Mouse (Mus musculus): ENCODE results near the gene Nav1.

Nav1 gene

GRCm38 (mm10) chr1:135536326-135536725 is 70.8 kb downstream of the Nav1 start:
- Histone ChIP-seq H3K36me3 (ENCODE audit: control insufficient read depth, insufficient read depth, low read length, poor library complexity, severe bottlenecking) (no peaks in the 10 kb centered on the region), H3K27me3 (ENCODE audit: control insufficient read depth, insufficient read depth, low read length, poor library complexity, severe bottlenecking) (no peaks in the 10 kb centered on the region)
- no peak for DNase-seq (ENCODE audit: low read depth, low spot score)

- no peak for DNase-seq (ENCODE audit: low read depth, low spot score)
- H3K36me3 ChIP-seq (ENCODE audit: control insufficient read depth, insufficient read depth, low read length, poor library complexity, severe bottlenecking) = no peaks in the 10 kb centered on the region
- H3K27me3 ChIP-seq (ENCODE audit: control insufficient read depth, insufficient read depth, low read length, poor library complexity, severe bottlenecking) = no peaks in the 10 kb centered on the region
These were observed 71.8 kb downstream of the Nav1 start for GRCm38 (mm10) chr1:135535256-135535655.

- DNase-seq (ENCODE audit: low read depth, low spot score) = no peak
- no peaks in the 10 kb centered on the region for H3K36me3 ChIP-seq (ENCODE audit: control insufficient read depth, insufficient read depth, low read length, poor library complexity, severe bottlenecking)
- no peaks in the 10 kb centered on the region for H3K27me3 ChIP-seq (ENCODE audit: control insufficient read depth, insufficient read depth, low read length, poor library complexity, severe bottlenecking)
These were observed 72.3 kb downstream of the Nav1 start for GRCm38 (mm10) chr1:135534782-135535181.

- DNase-seq (ENCODE audit: low read depth, low spot score) = no peak
- H3K27me3 ChIP-seq (ENCODE audit: control insufficient read depth, insufficient read depth, low read length, poor library complexity, severe bottlenecking) = no peaks in the 10 kb centered on the region
These were observed 73.0 kb downstream of the Nav1 start for GRCm38 (mm10) chr1:135534070-135534469.

GRCm38 (mm10) chr1:135532383-135532782 is 74.7 kb downstream of the Nav1 start:
- H3K36me3 ChIP-seq (ENCODE audit: control insufficient read depth, insufficient read depth, low read length, poor library complexity, severe bottlenecking) = no peaks in the 10 kb centered on the region
- DNase-seq (ENCODE audit: low read depth, low spot score) = no peak

More at GRCm38 (mm10) chr1:135534070-135534469, 73.0 kb downstream of the Nav1 start:
- H3K36me3 ChIP-seq (ENCODE audit: control insufficient read depth, insufficient read depth, low read length, poor library complexity, severe bottlenecking) = no peaks in the 10 kb centered on the region

GRCm38 (mm10) chr1:135531981-135532380 is 75.1 kb downstream of the Nav1 start:
- no peak for DNase-seq (ENCODE audit: low read depth, low spot score)
- H3K27me3 ChIP-seq (ENCODE audit: control insufficient read depth, insufficient read depth, low read length, poor library complexity, severe bottlenecking) = no peaks in the 10 kb centered on the region
- H3K36me3 ChIP-seq (ENCODE audit: control insufficient read depth, insufficient read depth, low read length, poor library complexity, severe bottlenecking) = no peaks in the 10 kb centered on the region

More at GRCm38 (mm10) chr1:135532383-135532782, 74.7 kb downstream of the Nav1 start:
- H3K27me3 ChIP-seq (ENCODE audit: control insufficient read depth, insufficient read depth, low read length, poor library complexity, severe bottlenecking) = no peaks in the 10 kb centered on the region

GRCm38 (mm10) chr1:135531081-135531480 is 76.0 kb downstream of the Nav1 start:
- no peak for DNase-seq (ENCODE audit: low read depth, low spot score)
- H3K36me3 ChIP-seq (ENCODE audit: control insufficient read depth, insufficient read depth, low read length, poor library complexity, severe bottlenecking) = no peaks in the 10 kb centered on the region
- H3K27me3 ChIP-seq (ENCODE audit: control insufficient read depth, insufficient read depth, low read length, poor library complexity, severe bottlenecking) = no peaks in the 10 kb centered on the region

- H3K27me3 ChIP-seq (ENCODE audit: control insufficient read depth, insufficient read depth, low read length, poor library complexity, severe bottlenecking) = no peaks in the 10 kb centered on the region
- DNase-seq (ENCODE audit: low read depth, low spot score) = no peak
- H3K36me3 ChIP-seq (ENCODE audit: control insufficient read depth, insufficient read depth, low read length, poor library complexity, severe bottlenecking) = no peaks in the 10 kb centered on the region
These were observed 82.6 kb downstream of the Nav1 start for GRCm38 (mm10) chr1:135524518-135524860.

- H3K27me3 ChIP-seq (ENCODE audit: control insufficient read depth, insufficient read depth, low read length, poor library complexity, severe bottlenecking) = no peaks in the 10 kb centered on the region
- no peaks in the 10 kb centered on the region for H3K36me3 ChIP-seq (ENCODE audit: control insufficient read depth, insufficient read depth, low read length, poor library complexity, severe bottlenecking)
- DNase-seq (ENCODE audit: low read depth, low spot score) = no peak
These were observed 83.1 kb downstream of the Nav1 start for GRCm38 (mm10) chr1:135523780-135524517.

- H3K27me3 ChIP-seq (ENCODE audit: control insufficient read depth, insufficient read depth, low read length, poor library complexity, severe bottlenecking) = no peaks in the 10 kb centered on the region
- no peaks in the 10 kb centered on the region for H3K36me3 ChIP-seq (ENCODE audit: control insufficient read depth, insufficient read depth, low read length, poor library complexity, severe bottlenecking)
- no peak for DNase-seq (ENCODE audit: low read depth, low spot score)
These were observed 83.8 kb downstream of the Nav1 start for GRCm38 (mm10) chr1:135523344-135523743.

GRCm38 (mm10) chr1:135520550-135521168 is 86.4 kb downstream of the Nav1 start:
- Histone ChIP-seq H3K36me3 (ENCODE audit: control insufficient read depth, insufficient read depth, low read length, poor library complexity, severe bottlenecking) (no peaks in the 10 kb centered on the region), H3K27me3 (ENCODE audit: control insufficient read depth, insufficient read depth, low read length, poor library complexity, severe bottlenecking) (no peaks in the 10 kb centered on the region)
- no peak for DNase-seq (ENCODE audit: low read depth, low spot score)

GRCm38 (mm10) chr1:135518661-135519060 is 88.4 kb downstream of the Nav1 start:
- no peaks in the 10 kb centered on the region for H3K36me3 ChIP-seq (ENCODE audit: control insufficient read depth, insufficient read depth, low read length, poor library complexity, severe bottlenecking)
- H3K27me3 ChIP-seq (ENCODE audit: control insufficient read depth, insufficient read depth, low read length, poor library complexity, severe bottlenecking) = no peaks in the 10 kb centered on the region
- DNase-seq (ENCODE audit: low read depth, low spot score) = no peak

GRCm38 (mm10) chr1:135517469-135517868 is 89.6 kb downstream of the Nav1 start:
- DNase-seq (ENCODE audit: low read depth, low spot score) = no peak
- Histone ChIP-seq H3K36me3 (ENCODE audit: control insufficient read depth, insufficient read depth, low read length, poor library complexity, severe bottlenecking) (no peaks in the 10 kb centered on the region), H3K27me3 (ENCODE audit: control insufficient read depth, insufficient read depth, low read length, poor library complexity, severe bottlenecking) (no peaks in the 10 kb centered on the region)

GRCm38 (mm10) chr1:135516511-135517305 is 90.4 kb downstream of the Nav1 start:
- DNase-seq (ENCODE audit: low read depth, low spot score) = peak; percentile 7
- H3K36me3 ChIP-seq (ENCODE audit: control insufficient read depth, insufficient read depth, low read length, poor library complexity, severe bottlenecking) = no peaks in the 10 kb centered on the region
- H3K27me3 ChIP-seq (ENCODE audit: control insufficient read depth, insufficient read depth, low read length, poor library complexity, severe bottlenecking) = no peaks in the 10 kb centered on the region

GRCm38 (mm10) chr1:135515633-135516238 is 91.4 kb downstream of the Nav1 start:
- no peak for DNase-seq (ENCODE audit: low read depth, low spot score)
- no peaks in the 10 kb centered on the region for H3K36me3 ChIP-seq (ENCODE audit: control insufficient read depth, insufficient read depth, low read length, poor library complexity, severe bottlenecking)
- H3K27me3 ChIP-seq (ENCODE audit: control insufficient read depth, insufficient read depth, low read length, poor library complexity, severe bottlenecking) = no peaks in the 10 kb centered on the region
